Mouse (Mus musculus) mammary gland, adult 2 months (tissue): Measurements from ENCODE around the gene Xpo1. TPM values are rescaled to one million over a fixed set of nuclear protein-coding genes. Genes with fewer than 3 reads are reported as not detected.

ENCODE experiments used
- polyA plus RNA-seq: library from polyadenylated mRNA; depleted of rRNA; stranded (reverse); fragments of >200 nt; gene quantifications from 2 replicates; pipeline ENCODE4 v1.2.3, GENCODE M21; 2012; ENCODE audit warnings: low replicate concordance; rRNA removed

Xpo1 gene
- 4.7 and 5.3 TPM in 2 replicates for polyA plus RNA-seq

DNA sequence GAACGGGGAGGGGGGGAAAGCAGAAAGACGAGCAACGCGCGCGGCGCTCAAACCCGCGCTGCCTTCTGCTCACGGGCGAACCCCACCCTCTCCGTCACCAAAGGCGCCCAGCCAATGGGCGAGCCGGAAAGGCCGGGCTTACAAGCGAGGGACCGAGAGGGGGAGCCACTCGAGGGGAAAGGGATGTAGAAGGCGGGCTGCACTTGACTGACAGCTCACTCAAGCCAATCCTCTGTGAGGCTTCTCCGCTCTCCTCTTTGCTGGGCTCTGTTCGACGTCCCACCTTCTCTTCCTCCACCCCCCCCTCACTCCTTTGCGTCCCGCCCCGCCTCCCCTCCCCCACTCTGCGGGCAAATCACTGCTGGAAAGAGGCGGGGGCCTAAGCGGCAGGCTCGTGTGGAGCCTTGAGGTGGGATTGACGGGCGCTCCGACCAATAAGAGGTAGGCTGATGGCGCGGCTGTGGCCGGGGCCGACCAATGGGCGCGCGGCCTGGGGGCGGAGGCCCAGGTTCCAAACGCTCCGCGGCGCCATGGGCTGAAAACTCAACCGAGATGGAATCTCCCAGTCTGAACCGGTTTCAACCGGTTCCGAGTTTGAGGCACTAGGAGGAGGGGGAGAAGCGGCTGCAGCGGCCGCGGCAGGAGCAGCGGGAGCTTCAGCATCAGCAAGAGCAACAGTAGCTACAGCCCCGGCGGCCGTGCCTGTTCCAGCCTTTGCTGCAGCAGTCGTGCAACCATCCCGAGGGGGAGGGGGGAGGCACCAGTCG lies at the start of gene Xpo1:
Gene Xpo1 (plus strand): TSS at position 615 of the 767 bp plus-strand sequence.

DNA sequence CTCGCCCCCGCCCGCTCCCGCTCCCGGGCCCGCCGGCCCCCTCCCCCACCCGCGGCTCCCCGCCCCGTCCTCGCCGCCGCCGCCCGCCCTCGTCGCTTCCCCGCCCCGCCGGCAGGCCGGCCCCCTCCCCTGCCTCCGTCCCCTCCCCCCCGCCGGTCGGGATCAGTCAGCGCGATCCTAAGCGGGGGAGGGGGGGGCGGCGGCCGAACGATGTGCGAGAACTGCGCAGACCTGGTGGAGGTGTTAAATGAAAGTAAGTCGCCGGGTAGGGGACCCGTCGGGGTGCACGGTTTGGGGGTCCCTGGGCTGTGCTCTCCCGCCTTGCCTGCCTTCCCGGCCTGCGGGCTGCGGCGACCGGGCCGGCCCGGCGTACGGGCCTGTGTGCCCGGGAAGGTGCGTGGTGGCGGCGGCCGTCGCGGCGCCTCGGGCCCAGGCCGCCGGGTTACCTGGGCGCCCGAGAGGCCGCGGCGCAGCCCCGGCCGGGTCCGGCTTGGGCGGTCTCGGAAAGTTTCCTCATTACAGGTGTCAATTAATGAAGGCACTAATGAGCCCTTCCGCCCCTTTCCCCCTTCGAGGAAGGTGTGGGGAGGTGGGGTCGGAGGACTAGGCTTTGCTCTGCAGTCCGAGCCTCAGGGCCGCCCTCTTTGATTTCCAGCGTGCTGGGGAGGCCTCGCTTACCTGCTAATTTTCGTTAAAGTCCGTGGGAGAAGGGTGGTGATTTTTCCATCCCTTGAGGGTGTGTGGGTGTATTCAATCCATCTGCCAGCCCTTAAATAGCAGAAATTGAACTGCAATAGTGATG lies 51.1 kb downstream of the Xpo1 start, which contains the start of gene Usp34:
Gene Usp34 (plus strand): TSS at position 132 of the 802 bp plus-strand sequence.

Other genes with a start within 250 kb of the Xpo1 start
- gene Fam161a, start 248.5 kb upstream of the Xpo1 start, polyA plus RNA-seq: 0.63 and 2.3 TPM in 2 replicates
- 4.9 and 14.5 TPM in 2 replicates for gene Usp34, start 50.9 kb downstream of the Xpo1 start, polyA plus RNA-seq
- gene Ahsa2, start 242.0 kb downstream of the Xpo1 start, polyA plus RNA-seq: 8.9 and 10.2 TPM in 2 replicates